Mouse (Mus musculus) lung, postnatal 0 days (tissue): ENCODE data around the gene Krt15. TPM values are rescaled to one million over a fixed set of nuclear protein-coding genes. Genes with fewer than 3 reads are reported as not detected.

ENCODE experiments used
- ATAC-seq: fragments of 200-750 bp; cut with Nextera tagmentation; 2 replicates; pipeline ENCODE4 v1.8.0; 2017; ENCODE audit warnings: moderate library complexity
- DNase-seq: peaks from one replicate; pipeline ENCODE4 v3.0.0-alpha.2; 2016; ENCODE audit warnings: low spot score
- H3K27ac ChIP-seq: fragments of 300-500 bp; sonication (generic); 2 replicates; pipeline ENCODE4 v1.5.1; 2014; ENCODE audit warnings: antibody characterized with exemption, mild to moderate bottlenecking, low read length, mixed read lengths
- H3K27me3 ChIP-seq: fragments of 300-500 bp; sonication (generic); replicated peaks from 2 replicates; pipeline ENCODE4 v1.6.1; 2014; ENCODE audit warnings: low read length, mixed read lengths; ENCODE audit not compliant: insufficient read depth
- H3K36me3 ChIP-seq: fragments of 300-500 bp; sonication (generic); 2 replicates; pipeline ENCODE4 v1.6.1; 2014; ENCODE audit warnings: low read length, mixed read lengths; ENCODE audit not compliant: insufficient read depth
- H3K4me1 ChIP-seq: fragments of 300-500 bp; sonication (generic); 2 replicates; pipeline ENCODE4 v1.6.1; 2014; ENCODE audit warnings: antibody characterized with exemption, low read depth, low read length, mixed read lengths; ENCODE audit not compliant: insufficient read depth
- H3K4me2 ChIP-seq: fragments of 300-500 bp; sonication (generic); replicated peaks from 2 replicates; pipeline ENCODE4 v1.6.1; 2014; ENCODE audit warnings: low read depth, mild to moderate bottlenecking, low read length, moderate library complexity, mixed read lengths
- H3K4me3 ChIP-seq: fragments of 300-500 bp; sonication (generic); 2 replicates; pipeline ENCODE4 v1.5.1; 2014; ENCODE audit warnings: low read depth, low read length
- H3K9ac ChIP-seq: fragments of 300-500 bp; sonication (generic); replicated peaks from 2 replicates; pipeline ENCODE4 v1.6.1; 2014; ENCODE audit warnings: low read depth, mild to moderate bottlenecking
- H3K9me3 ChIP-seq: fragments of 300-500 bp; sonication (generic); 2 replicates; pipeline ENCODE4 v1.6.1; 2016; ENCODE audit warnings: low read length, mixed read lengths
- CTCF ChIP-seq: IDR thresholded peaks from 2 replicates; pipeline ENCODE4 v1.5.1; 2016; ENCODE audit warnings: antibody characterized with exemption, mild to moderate bottlenecking
- EP300 ChIP-seq: IDR thresholded peaks from 2 replicates; pipeline ENCODE4 v1.6.1; 2016; ENCODE audit warnings: antibody characterized with exemption, mild to moderate bottlenecking, control low read depth
- WGBS: fragments of 180-500 bp; shearing (Covaris S2); extraction: QIAGEN DNeasy Blood & Tissue Kit; methylation state at CpG from one replicate; pipeline ENCODE4 v1.1.7; 2014; 5-methylcytosine and 5-hydroxymethylcytosine counted together
- polyA plus RNA-seq: library from polyadenylated mRNA; unstranded; fragments of >200 nt; fragmentation: Nextera tagmentation; extraction: Ambion mirVana; gene quantifications from 2 replicates; pipeline ENCODE4 v1.2.1, GENCODE M21; 2015

Krt15 gene
- 28.1 and 58.8 TPM in 2 replicates for polyA plus RNA-seq

DNA sequence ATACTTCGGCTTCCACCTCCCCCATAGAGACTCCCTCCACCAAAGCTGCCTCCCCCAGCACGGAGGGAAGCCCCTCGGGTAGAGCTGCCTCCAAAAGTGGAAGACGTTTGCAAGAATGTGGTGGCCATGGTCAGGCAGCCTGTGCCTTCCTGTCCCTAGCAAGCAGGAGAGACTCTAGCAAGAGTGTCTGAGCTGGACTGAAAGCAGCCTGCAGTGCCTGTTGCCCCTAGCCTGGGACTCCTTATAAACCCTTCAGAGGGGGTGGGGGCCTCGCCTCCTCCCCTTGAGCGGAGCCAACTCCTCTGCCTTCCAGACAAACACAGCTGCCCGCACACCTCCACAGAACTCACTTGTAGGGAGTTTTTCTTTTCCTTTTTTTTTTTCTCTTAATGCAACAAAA is at the start of gene Krt15:
TSS of gene Krt15 (minus strand) at position 198 of the 400 bp plus-strand sequence.
- DNase-seq (no peak), ATAC-seq (no peak)
- no peaks in the 10 kb centered on the region for H3K27me3 ChIP-seq
- H3K9ac ChIP-seq, result no peak within 1 kb of the TSS
- no peak within 1 kb of the TSS for H3K4me3 ChIP-seq
- no peak for TF ChIP-seq CTCF
- WGBS, result 49% methylated on average over 7 of the region's 7 CpGs
- H3K36me3 ChIP-seq, result no peaks in the 10 kb centered on the region
- H3K4me2 ChIP-seq, result no peak within 1 kb of the TSS
- no peak within 1 kb of the TSS for H3K27ac ChIP-seq
- H3K9me3 ChIP-seq, result no peaks in the 10 kb centered on the region
- no peaks in the 10 kb centered on the region for H3K4me1 ChIP-seq

DNA sequence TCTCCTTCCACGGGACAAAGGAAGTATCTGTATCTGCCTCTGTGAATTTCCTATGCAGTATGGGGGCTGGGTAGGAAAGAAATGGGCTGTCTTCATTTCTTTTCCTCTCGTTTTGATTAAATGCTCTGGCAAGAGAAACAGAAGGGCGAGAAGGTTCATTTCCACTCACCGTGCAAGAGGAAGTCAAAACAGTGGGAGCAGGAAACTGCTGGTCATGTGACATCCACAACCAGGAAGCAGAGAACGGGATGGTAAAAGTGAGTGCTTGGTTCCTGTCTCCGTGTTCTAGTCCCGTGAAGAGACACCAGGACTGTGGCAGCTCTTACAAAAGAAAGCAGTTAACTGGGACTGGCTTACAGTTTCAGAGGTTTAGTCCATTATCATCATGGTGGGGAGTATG is 46.0 kb upstream of the Krt15 start:
- Histone ChIP-seq H3K9me3 (no peaks in the 10 kb centered on the region), H3K4me2 (no peak overlapping the region), H3K4me3 (no peak overlapping the region), H3K27ac (no peak overlapping the region), H3K9ac (no peak overlapping the region), H3K27me3 (no peaks in the 10 kb centered on the region), H3K36me3 (no peaks in the 10 kb centered on the region), H3K4me1 (no peaks in the 10 kb centered on the region)
- WGBS, result 55% methylated on average over 7 of the region's 7 CpGs
- DNase-seq (no peak), ATAC-seq (no peak)
- TF ChIP-seq CTCF (no peak), EP300 (no peak)

DNA sequence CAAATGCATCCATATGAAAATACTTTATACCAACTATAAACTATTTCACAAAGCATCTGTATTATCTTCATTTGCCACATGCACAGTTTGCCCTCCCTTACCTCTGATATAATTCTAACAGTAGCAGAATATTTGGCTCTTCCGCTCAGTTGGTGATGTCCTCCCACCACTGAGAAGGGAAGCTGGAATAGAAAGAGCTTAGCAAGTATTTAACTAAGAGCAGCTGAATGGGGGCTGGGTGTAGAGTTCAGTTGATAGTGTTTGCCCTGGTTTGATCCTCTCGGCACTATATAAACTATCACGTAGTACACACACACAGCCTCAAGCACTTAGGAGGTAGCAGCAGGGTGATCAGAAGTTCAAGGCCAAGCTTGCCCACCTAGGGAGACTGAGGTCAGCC is 43.5 kb upstream of the Krt15 start:
- H3K9me3 ChIP-seq, result no peaks in the 10 kb centered on the region

GRCm38 (mm10) chr11:100178307-100178706 is 42.6 kb upstream of the Krt15 start:
- TF ChIP-seq EP300 (no peak), CTCF (no peak)
- DNase-seq (no peak), ATAC-seq (no peak)
- WGBS, result 74% methylated on average over 5 of the region's 5 CpGs
- H3K4me1 ChIP-seq, result no peaks in the 10 kb centered on the region
- no peak overlapping the region for H3K4me3 ChIP-seq
- H3K36me3 ChIP-seq, result no peaks in the 10 kb centered on the region
- H3K4me2 ChIP-seq, result no peak overlapping the region
- no peaks in the 10 kb centered on the region for H3K9me3 ChIP-seq
- no peaks in the 10 kb centered on the region for H3K27me3 ChIP-seq
- no peak overlapping the region for H3K9ac ChIP-seq
- H3K27ac ChIP-seq, result no peak overlapping the region

More for the DNA sequence above, 43.5 kb upstream of the Krt15 start:
- no peaks in the 10 kb centered on the region for H3K36me3 ChIP-seq
- H3K4me2 ChIP-seq, result no peak overlapping the region
- H3K27me3 ChIP-seq, result no peaks in the 10 kb centered on the region
- H3K4me3 ChIP-seq, result no peak overlapping the region
- 29% methylated on average over 3 of the region's 3 CpGs for WGBS
- ATAC-seq (no peak), DNase-seq (no peak)
- no peaks in the 10 kb centered on the region for H3K4me1 ChIP-seq
- H3K27ac ChIP-seq, result no peak overlapping the region
- TF ChIP-seq EP300, result no peak
- no peak overlapping the region for H3K9ac ChIP-seq

DNA sequence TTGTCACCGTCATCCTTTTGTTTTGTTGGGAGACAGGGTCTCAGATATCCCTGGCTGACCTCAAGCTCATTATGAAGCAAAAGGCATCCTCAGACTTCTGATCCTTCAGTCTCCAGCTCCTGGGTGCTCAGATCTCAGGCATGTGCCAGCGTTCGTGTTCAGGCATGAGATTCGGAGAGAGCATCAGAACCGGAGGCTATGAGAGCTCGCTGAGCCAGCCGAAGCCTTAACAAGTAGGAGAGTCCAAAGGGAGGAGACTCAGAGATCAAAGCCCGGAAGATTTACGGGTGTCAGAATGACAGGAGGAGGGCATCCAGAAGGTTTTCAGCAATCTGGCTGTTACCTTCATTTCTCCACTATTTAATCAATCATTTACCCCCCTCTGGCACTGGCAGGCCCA is 41.1 kb upstream of the Krt15 start:
- H3K36me3 ChIP-seq, result no peaks in the 10 kb centered on the region
- H3K9me3 ChIP-seq, result no peaks in the 10 kb centered on the region
- 55% methylated on average over 9 of the region's 9 CpGs for WGBS
- H3K27ac ChIP-seq, result no peak overlapping the region
- H3K9ac ChIP-seq, result no peak overlapping the region
- DNase-seq (no peak), ATAC-seq (no peak)
- H3K4me1 ChIP-seq, result no peaks in the 10 kb centered on the region
- no peaks in the 10 kb centered on the region for H3K27me3 ChIP-seq
- no peak overlapping the region for H3K4me3 ChIP-seq
- no peak for TF ChIP-seq CTCF
- no peak for TF ChIP-seq EP300
- H3K4me2 ChIP-seq, result no peak overlapping the region

DNA sequence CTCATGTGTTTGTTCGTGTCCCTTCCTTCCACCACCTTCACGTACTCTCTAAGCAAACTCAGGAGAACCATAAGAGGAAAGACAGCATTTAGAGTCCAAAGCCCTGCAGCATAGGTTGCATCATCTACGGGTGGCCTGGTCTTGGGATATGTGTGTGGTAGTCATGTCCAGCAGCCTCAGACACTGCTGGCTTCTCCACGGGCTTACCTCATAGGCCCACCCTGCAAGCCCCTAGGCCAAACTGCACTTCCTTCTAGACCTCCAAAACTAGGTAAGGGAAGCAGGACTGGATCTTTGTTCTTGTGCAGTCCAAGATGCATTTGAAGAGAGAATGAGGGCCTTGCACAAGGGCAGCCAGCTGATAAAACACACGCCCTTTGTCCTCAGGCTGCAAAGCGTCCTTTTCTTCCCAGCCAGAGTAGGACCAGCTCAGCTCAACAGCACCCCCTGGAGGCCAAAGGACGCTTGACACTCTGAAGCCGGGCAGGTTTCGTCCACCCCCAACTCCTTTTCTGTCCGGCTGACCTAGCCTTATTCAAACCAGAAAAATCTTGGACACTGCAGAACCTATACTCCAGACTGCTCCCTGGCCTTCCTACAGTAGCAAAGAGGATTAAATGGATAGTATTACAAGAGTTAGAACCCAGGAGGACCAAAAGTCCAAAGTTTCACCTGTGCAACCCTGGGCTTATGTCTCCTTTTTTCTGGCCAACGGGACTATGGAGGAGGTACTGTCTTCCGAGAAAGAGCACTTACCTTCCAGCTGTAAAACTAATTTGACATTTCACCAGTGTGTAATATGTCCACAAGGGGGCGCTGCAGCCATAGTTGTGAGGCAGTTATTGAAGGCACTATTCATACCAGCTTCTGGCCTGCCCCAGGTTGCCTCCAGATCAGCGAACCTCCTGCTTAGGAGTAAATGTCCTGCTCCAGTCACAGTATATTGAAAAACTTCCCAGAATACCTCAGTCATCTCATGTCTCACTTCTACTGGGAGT is 33.3 kb upstream of the Krt15 start:
- Histone ChIP-seq H3K4me3 (no peak overlapping the region), H3K27me3 (no peaks in the 10 kb centered on the region), H3K9me3 (no peaks in the 10 kb centered on the region), H3K9ac (no peak overlapping the region), H3K27ac (peak overlapping the region; percentile 57; the same call in 1 of the 2 replicates), H3K4me1 (0 out of 2 replicates have a peak, but pooled peaks cover 3% of the 10 kb centered on the region), H3K36me3 (no peaks in the 10 kb centered on the region), H3K4me2 (0 out of 2 replicates have a peak overlapping the region, but pooled peaks have one; percentile 20)
- ATAC-seq (peak; percentile 73), DNase-seq (peak; percentile 88)
- TF ChIP-seq CTCF, result peak; percentile 85
- no peak for TF ChIP-seq EP300
- WGBS, result 21% methylated on average over 14 of the region's 14 CpGs
